Mouse (Mus musculus) CH12.LX (cell line): ENCODE data around the gene Tmem63b.
"Not testable (repeated sequence)": the region's sequence is repeated elsewhere in the genome, so short reads cannot be mapped to it uniquely, and the experiment has no call there.

Source experiments
- HCFC1 ChIP-seq: IDR thresholded peaks from 2 replicates; pipeline ENCODE4 v1.6.1; 2012; ENCODE audit warnings: low read depth, mild to moderate bottlenecking, inconsistent platforms, low read length, improper control_type of control experiment
- MAZ ChIP-seq: IDR thresholded peaks from 2 replicates; pipeline ENCODE4 v1.6.1; 2012; ENCODE audit warnings: low read depth, mild to moderate bottlenecking, inconsistent platforms, low read length, improper control_type of control experiment, moderate library complexity
- MXI1 ChIP-seq: IDR thresholded peaks from 2 replicates; pipeline ENCODE4 v1.6.1; 2011; ENCODE audit warnings: mild to moderate bottlenecking, low read depth, low read length, improper control_type of control experiment
- PAX5 ChIP-seq: IDR thresholded peaks from 2 replicates; pipeline ENCODE4 v1.6.1; 2012; ENCODE audit warnings: low read length, inconsistent platforms, mixed read lengths
- POLR2A ChIP-seq: IDR thresholded peaks from 2 replicates; pipeline ENCODE4 v1.6.1; 2011; ENCODE audit warnings: low read depth, mild to moderate bottlenecking, improper control_type of control experiment, low read length
- ZKSCAN1 ChIP-seq: IDR thresholded peaks from 2 replicates; pipeline ENCODE4 v1.6.1; 2012; ENCODE audit warnings: low read depth, inconsistent platforms, low read length, improper control_type of control experiment, borderline replicate concordance
- ZNF384 ChIP-seq: IDR thresholded peaks from 2 replicates; pipeline ENCODE4 v1.6.1; 2012; ENCODE audit warnings: low read depth, low read length, improper control_type of control experiment, inconsistent platforms

GRCm38 (mm10) chr17:45623425-45623824, 63.3 kb downstream of the Tmem63b start:
- not testable (repeated sequence) for TF ChIP-seq POLR2A, HCFC1, MXI1, MAZ, ZKSCAN1, PAX5
- TF ChIP-seq ZNF384, result peak; percentile 84
